Mouse (Mus musculus): ENCODE measurements around the gene Gm20661.
A peak's percentile ranks its signal among the peaks of the same experiment; 100 is the strongest.

The Gm20661 gene

GRCm38 (mm10) chr9:107982681-107983346 lies at the start of gene Gm20661:
TSS of gene Gm20661 (plus strand) at chr9:107983058.
- peak; percentile 49 for DNase-seq (ENCODE audit: low spot score)

GRCm38 (mm10) chr9:107934146-107934545 lies 48.7 kb upstream of the Gm20661 start:
- no peak for DNase-seq (ENCODE audit: low spot score)

- no peak for DNase-seq (ENCODE audit: low spot score)
These were observed 47.5 kb upstream of the Gm20661 start, which contains the start of gene Camkv for GRCm38 (mm10) chr9:107935374-107935773. TSS of gene Camkv (plus strand) at chr9:107935674.

GRCm38 (mm10) chr9:107935790-107936214 lies 47.1 kb upstream of the Gm20661 start:
- DNase-seq (ENCODE audit: low spot score): no peak

GRCm38 (mm10) chr9:107936215-107936822 lies 46.5 kb upstream of the Gm20661 start:
- no peak for DNase-seq (ENCODE audit: low spot score)

- DNase-seq (ENCODE audit: low spot score): no peak
These were observed 46.0 kb upstream of the Gm20661 start for GRCm38 (mm10) chr9:107936831-107937230.

- DNase-seq (ENCODE audit: low spot score): no peak
These were observed 35.3 kb upstream of the Gm20661 start for GRCm38 (mm10) chr9:107947241-107948194.

GRCm38 (mm10) chr9:107949184-107949921 lies 33.5 kb upstream of the Gm20661 start:
- DNase-seq (ENCODE audit: low spot score): no peak

- no peak for DNase-seq (ENCODE audit: low spot score)
These were observed 33.0 kb upstream of the Gm20661 start, which contains the start of gene Traip for GRCm38 (mm10) chr9:107949922-107950235. TSS of gene Traip (plus strand) at chr9:107950136.

- DNase-seq (ENCODE audit: low spot score): peak; percentile 67
These were observed 32.1 kb upstream of the Gm20661 start for GRCm38 (mm10) chr9:107950460-107951355.

GRCm38 (mm10) chr9:107955613-107956289 lies 27.1 kb upstream of the Gm20661 start:
- no peak for DNase-seq (ENCODE audit: low spot score)

DNA sequence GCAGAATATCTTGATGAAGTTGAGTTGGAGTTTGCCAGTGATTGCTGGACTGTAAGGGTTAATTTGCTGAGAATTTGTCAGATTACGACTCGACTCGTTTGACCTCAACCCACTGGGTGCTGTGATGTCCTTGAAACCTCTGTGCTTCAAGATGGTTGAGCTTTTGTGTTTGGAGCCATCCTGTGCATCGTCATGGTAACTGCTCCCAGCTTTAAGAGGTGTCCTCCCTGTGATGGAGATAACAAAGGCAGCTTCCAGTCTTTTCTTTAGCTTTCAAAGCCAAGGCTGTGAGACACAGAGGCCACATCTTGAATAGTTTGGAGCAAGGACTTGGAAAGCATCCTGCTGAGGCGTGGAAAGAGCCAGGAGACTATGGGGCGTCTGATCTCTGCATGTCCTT lies 25.7 kb upstream of the Gm20661 start:
- DNase-seq (ENCODE audit: low spot score): no peak

DNA sequence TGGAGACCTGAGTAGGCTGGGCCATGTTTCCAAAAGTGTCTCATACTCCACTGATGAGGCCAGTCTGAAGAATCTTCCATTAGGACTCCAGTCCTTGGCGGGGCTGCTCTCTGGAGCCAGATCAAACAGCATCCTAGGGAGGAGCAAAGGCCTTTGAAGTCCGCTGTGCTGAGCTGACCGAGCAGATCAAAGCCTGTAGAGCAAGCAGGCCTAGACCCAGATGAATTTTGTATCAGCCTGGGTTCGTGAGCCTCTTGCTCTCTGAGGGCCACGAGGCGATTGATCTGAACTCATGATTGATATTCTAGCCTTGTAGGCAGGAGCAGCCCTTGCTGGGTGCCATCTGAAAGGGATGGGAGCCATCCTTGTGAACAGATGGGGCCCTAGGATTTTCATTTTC lies 23.0 kb upstream of the Gm20661 start:
- DNase-seq (ENCODE audit: low spot score): no peak

DNA sequence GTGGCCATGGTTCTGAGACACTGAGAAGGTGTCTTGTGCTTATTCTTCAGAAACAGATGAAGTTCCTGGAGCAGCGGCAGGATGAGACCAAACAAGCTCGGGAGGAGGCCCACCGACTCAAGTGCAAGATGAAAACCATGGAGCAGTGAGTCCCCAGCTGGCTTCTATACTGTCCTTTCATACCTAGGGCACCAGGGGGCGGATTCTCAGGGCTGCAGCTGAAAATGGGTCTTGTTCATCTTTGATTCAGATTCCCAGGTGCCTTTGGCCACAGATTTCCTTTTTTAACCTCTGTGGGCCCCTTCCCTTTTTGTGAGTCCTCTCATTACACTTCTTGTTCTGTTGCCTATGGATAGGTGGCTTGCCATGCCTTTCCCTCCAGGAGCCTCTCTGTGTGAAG lies 21.9 kb upstream of the Gm20661 start:
- no peak for DNase-seq (ENCODE audit: low spot score)

- DNase-seq (ENCODE audit: low spot score): no peak
These were observed 21.5 kb upstream of the Gm20661 start for GRCm38 (mm10) chr9:107961351-107961762.

- no peak for DNase-seq (ENCODE audit: low spot score)
These were observed 21.0 kb upstream of the Gm20661 start for GRCm38 (mm10) chr9:107961881-107962280.

- no peak for DNase-seq (ENCODE audit: low spot score)
These were observed 19.9 kb upstream of the Gm20661 start for GRCm38 (mm10) chr9:107962916-107963315.

- DNase-seq (ENCODE audit: low spot score): peak; percentile 53
These were observed 19.2 kb upstream of the Gm20661 start for GRCm38 (mm10) chr9:107963700-107964099.

DNA sequence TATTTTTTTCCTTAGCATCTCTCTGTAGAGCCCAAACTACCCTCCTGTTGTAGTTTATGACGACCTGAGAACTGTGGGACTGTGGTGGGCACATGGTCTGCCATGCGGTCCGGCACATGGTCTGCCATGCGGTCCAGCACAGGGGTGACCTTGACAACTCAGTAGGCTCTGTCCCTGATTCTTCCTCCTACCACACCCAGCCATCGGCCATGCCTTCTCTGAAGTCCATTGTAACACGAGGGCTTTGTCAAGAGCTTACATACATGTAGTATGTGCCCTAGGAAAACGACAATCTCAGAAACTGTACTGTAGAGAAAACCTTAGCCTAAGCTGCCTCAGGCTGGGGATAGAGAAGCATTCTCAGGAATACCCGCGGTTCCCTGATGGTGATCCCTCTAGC lies 18.2 kb upstream of the Gm20661 start:
- DNase-seq (ENCODE audit: low spot score): no peak

GRCm38 (mm10) chr9:107966676-107967075 lies 16.2 kb upstream of the Gm20661 start:
- no peak for DNase-seq (ENCODE audit: low spot score)
